15 mouse cellular contexts compared by ENCODE assay signal in genomic region chr2:72288932-72289534, GRCm38 (mm10).
"Had no signal": no experiment of that assay in that cellular context is flagged by ENCODE, and none has a peak within 500 bp of the region (broad histone marks: within the 10 kb centered on the region; RNA-seq: fewer than 3 reads in every experiment).

No protein-coding gene starts in this region.

- ATAC-seq: midbrain, embryonic 16.5 days had no signal

- H3K27ac ChIP-seq: limb, embryonic 10.5 days; liver, embryonic 15.5 days; macrophage; midbrain, embryonic 12.5 days had no signal

- H3K27me3 ChIP-seq: megakaryocyte, embryonic 14.5 days had no signal

- H3K4me2 ChIP-seq: liver, embryonic 11.5 days; midbrain, embryonic 12.5 days had no signal

- H3K9me3 ChIP-seq: limb, embryonic 10.5 days; liver, embryonic 15.5 days; megakaryocyte, embryonic 14.5 days; midbrain, embryonic 12.5 days had no signal

- H3K4me3 ChIP-seq: limb, embryonic 10.5 days; liver, embryonic 15.5 days; megakaryocyte, embryonic 14.5 days; midbrain, embryonic 12.5 days had no signal

- DNase-seq: kidney, adult 8-10 months; kidney, postnatal 36 days; layer of hippocampus, adult 9-11 months; lung, adult 2 months; lung, postnatal 10 days; right cerebral cortex, adult 18-20 months; right cerebral cortex, postnatal 25 days; thymus, postnatal 4 days had no signal

- H3K36me3 ChIP-seq: limb, embryonic 10.5 days; liver, embryonic 15.5 days; midbrain, embryonic 12.5 days had no signal

- H3K9ac ChIP-seq: midbrain, embryonic 12.5 days had no signal
